Mouse (Mus musculus): ENCODE measurements around the gene Atxn7l1.

DNA sequence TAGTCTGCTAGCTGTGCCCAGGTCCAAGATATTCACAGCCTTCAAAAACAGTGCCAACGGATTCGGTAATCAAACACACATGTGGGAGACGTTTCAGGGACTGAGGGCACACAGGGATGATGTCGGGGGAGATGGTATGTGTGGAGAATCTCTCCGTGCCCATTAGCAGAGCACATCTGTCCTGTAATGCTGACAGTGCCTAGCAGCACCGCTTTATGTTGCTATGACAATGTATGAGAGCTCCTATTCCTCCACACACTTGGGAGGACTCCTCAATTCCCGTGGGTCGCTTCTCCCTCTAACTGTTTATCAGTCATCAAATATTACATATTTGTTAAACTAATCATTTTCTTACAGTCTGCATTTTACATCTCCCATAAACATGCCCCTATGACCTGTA is 45.9 kb upstream of the Atxn7l1 start:
- no peak for TF ChIP-seq MAX (IDR thresholded peaks at IDR 0.05; ENCODE audit: low read depth)
- TF ChIP-seq MYOG (IDR thresholded peaks at IDR 0.05; ENCODE audit: control insufficient read depth in 1 of 3, insufficient read depth in 1 of 3, insufficient read length in 2 of 3, low read depth in 2 of 3): no peak
- TF ChIP-seq E2F4 (IDR thresholded peaks at IDR 0.05; ENCODE audit: insufficient read depth): no peak
- no peak for TF ChIP-seq POLR2A (IDR thresholded peaks at IDR 0.05; ENCODE audit: insufficient read length, low read depth)
- no peak for TF ChIP-seq TCF12 (IDR thresholded peaks at IDR 0.05; ENCODE audit: insufficient read depth, poor library complexity, severe bottlenecking)
- no peak for TF ChIP-seq POLR2AphosphoS2 (IDR thresholded peaks at IDR 0.05; ENCODE audit: insufficient read length, low read depth)
- TF ChIP-seq CEBPB (IDR thresholded peaks at IDR 0.05; ENCODE audit: insufficient read depth, poor library complexity, severe bottlenecking): no peak
- no peak for TF ChIP-seq USF1 (IDR thresholded peaks at IDR 0.05; ENCODE audit: low read depth)
- TF ChIP-seq SRF (IDR thresholded peaks at IDR 0.05; ENCODE audit: control insufficient read depth, insufficient read length, low read depth): no peak

All from myocyte (in vitro differentiated cells).